Mouse (Mus musculus) Patski (cell line): ENCODE measurements around the gene Pex7. TPM values are rescaled to one million over a fixed set of nuclear protein-coding genes. Genes with fewer than 3 reads are reported as not detected.

ENCODE experiments used
- ATAC-seq: fragments of 100-300 bp; one replicate; pipeline ENCODE4 v1.8.0; 2021
- CTCF ChIA-PET: fragments of 350-600 bp; sonication (Branson Sonifier 250); formaldehyde crosslinking; loops from one replicate; lab custom pipeline; 2022; ENCODE audit warnings: inconsistent platforms; lab: Charles Lee
- POLR2A ChIA-PET: fragments of 350-600 bp; sonication (Branson Sonifier 250); formaldehyde crosslinking; loops from one replicate; lab custom pipeline; 2022; ENCODE audit warnings: antibody characterized with exemption, inconsistent platforms; lab: Charles Lee
- DNase-seq: peaks from one replicate; pipeline ENCODE4 v3.0.0-alpha.2; 2011; ENCODE audit warnings: low read depth, low spot score
- H3K27me3 ChIP-seq: fragments of 371-371 bp; one replicate; pipeline ENCODE4 v1.5.1; 2021
- CTCF ChIP-seq: fragments of 100-300 bp; IDR thresholded peaks from one replicate; pipeline ENCODE4 v1.5.1; 2021
- in situ Hi-C: fragments of 300-500 bp; cut with MboI; formaldehyde crosslinking; loops from 3 replicates; pipeline ENCODE4 v1.11.1; 2018; ENCODE audit warnings: low pct_unique_long_range_greater_than_20kb, mixed read lengths
- polyA plus RNA-seq: library from polyadenylated mRNA; unstranded; gene quantifications from one replicate; pipeline ENCODE4 v1.2.3, GENCODE M21; 2021

The Pex7 gene
- polyA plus RNA-seq, 1 experiment from 2014 or later: 43.4 TPM

- no peak for DNase-seq
- in situ Hi-C loops: loop anchor here (5.0 kb wide), 2 partner anchors 188 to 648 kb away; no protein-coding TSS in a partner anchor
- CTCF ChIA-PET: interaction anchor here (2.4 kb wide), 1 partner anchor 178 kb away, joined by 5 read pairs; the partner anchor contains the start of gene Il20ra
Observed at GRCm38 (mm10) chr10:19889908-19890307, 17.6 kb downstream of the Pex7 start.

GRCm38 (mm10) chr10:19886249-19886648 is 21.2 kb downstream of the Pex7 start:
- no peaks in the 10 kb centered on the region for H3K27me3 ChIP-seq
- TF ChIP-seq CTCF: no peak
- DNase-seq (no peak), ATAC-seq (no peak)
- ChIA-PET POLR2A (no interaction called here), CTCF (interaction anchor here (1.3 to 2.9 kb wide), 3 partner anchors 10 to 174 kb away, joined by 3 to 14 read pairs (median 8); partner anchors contain the start of gene Il20ra)
- in situ Hi-C loops: no loop called here

More at GRCm38 (mm10) chr10:19889908-19890307, 17.6 kb downstream of the Pex7 start:
- no peak for TF ChIP-seq CTCF
- no peaks in the 10 kb centered on the region for H3K27me3 ChIP-seq
- no peak for ATAC-seq
- POLR2A ChIA-PET: no interaction called here

- ChIA-PET CTCF (interaction anchor here (1.7 to 2.7 kb wide), 2 partner anchors 8 to 176 kb away, joined by 6 to 14 read pairs; no protein-coding TSS in a partner anchor), POLR2A (no interaction called here)
- no peak for TF ChIP-seq CTCF
- in situ Hi-C loops: no loop called here
- no peaks in the 10 kb centered on the region for H3K27me3 ChIP-seq
- DNase-seq (no peak), ATAC-seq (no peak)
Observed at GRCm38 (mm10) chr10:19884409-19884808, 23.1 kb downstream of the Pex7 start.

GRCm38 (mm10) chr10:19880437-19880836 is 27.1 kb downstream of the Pex7 start:
- POLR2A ChIA-PET: no interaction called here
- no peak for TF ChIP-seq CTCF
- ATAC-seq (no peak), DNase-seq (no peak)
- CTCF ChIA-PET: no interaction called here
- H3K27me3 ChIP-seq: no peaks in the 10 kb centered on the region
- in situ Hi-C loops: no loop called here

- CTCF ChIA-PET: no interaction called here
Observed at GRCm38 (mm10) chr10:19879161-19879560, 28.3 kb downstream of the Pex7 start.

GRCm38 (mm10) chr10:19877679-19878078 is 29.8 kb downstream of the Pex7 start:
- POLR2A ChIA-PET: no interaction called here
- no peaks in the 10 kb centered on the region for H3K27me3 ChIP-seq
- no peak for ATAC-seq
- CTCF ChIA-PET: interaction anchor here (0.6 to 3.6 kb wide), 3 partner anchors 8 to 84 kb away, joined by 3 to 14 read pairs (median 6); no protein-coding TSS in a partner anchor
- in situ Hi-C loops: no loop called here
- TF ChIP-seq CTCF: no peak
- DNase-seq: no peak

More at GRCm38 (mm10) chr10:19879161-19879560, 28.3 kb downstream of the Pex7 start:
- DNase-seq: no peak
- no peaks in the 10 kb centered on the region for H3K27me3 ChIP-seq
- TF ChIP-seq CTCF: no peak
- POLR2A ChIA-PET: interaction anchor here (0.7 kb wide), 1 partner anchor 28 kb away, joined by 4 read pairs; the partner anchor contains the start of gene Pex7
- no peak for ATAC-seq
- in situ Hi-C loops: no loop called here

GRCm38 (mm10) chr10:19877257-19877656 is 30.2 kb downstream of the Pex7 start:
- POLR2A ChIA-PET: no interaction called here
- in situ Hi-C loops: no loop called here
- peak; percentile 43 for DNase-seq
- H3K27me3 ChIP-seq: no peaks in the 10 kb centered on the region
- TF ChIP-seq CTCF: no peak
- ATAC-seq: peak; percentile 36
- CTCF ChIA-PET: interaction anchor here (0.6 to 3.6 kb wide), 3 partner anchors 8 to 83 kb away, joined by 3 to 14 read pairs (median 6); no protein-coding TSS in a partner anchor

GRCm38 (mm10) chr10:19876669-19877068 is 30.8 kb downstream of the Pex7 start:
- no peak for TF ChIP-seq CTCF
- CTCF ChIA-PET: interaction anchor here (2.4 to 3.6 kb wide), 2 partner anchors 9 to 11 kb away, joined by 6 to 14 read pairs; no protein-coding TSS in a partner anchor
- no peaks in the 10 kb centered on the region for H3K27me3 ChIP-seq
- ATAC-seq (no peak), DNase-seq (no peak)
- in situ Hi-C loops: no loop called here
- POLR2A ChIA-PET: interaction anchor here (0.5 to 0.7 kb wide), 3 partner anchors 15 to 64 kb away, joined by 3 read pairs; no protein-coding TSS in a partner anchor

GRCm38 (mm10) chr10:19875346-19875745 is 32.1 kb downstream of the Pex7 start:
- ChIA-PET CTCF (interaction anchor here (0.7 to 3.6 kb wide), 5 partner anchors 10 to 31 kb away, joined by 3 to 14 read pairs (median 3); no protein-coding TSS in a partner anchor), POLR2A (interaction anchor here (0.7 kb wide), 1 partner anchor 62 kb away, joined by 5 read pairs; no protein-coding TSS in a partner anchor)
- ATAC-seq (peak; percentile 63), DNase-seq (peak; percentile 38)
- H3K27me3 ChIP-seq: no peaks in the 10 kb centered on the region
- no peak for TF ChIP-seq CTCF
- in situ Hi-C loops: no loop called here

GRCm38 (mm10) chr10:19855597-19856306 is 51.7 kb downstream of the Pex7 start:
- peaks cover 15% of the 10 kb centered on the region for H3K27me3 ChIP-seq
- in situ Hi-C loops: no loop called here
- DNase-seq (no peak), ATAC-seq (no peak)
- POLR2A ChIA-PET: interaction anchor here (0.6 kb wide), 1 partner anchor 252 kb away, joined by 3 read pairs; no protein-coding TSS in a partner anchor
- TF ChIP-seq CTCF: no peak
- CTCF ChIA-PET: interaction anchor here (0.9 to 2.6 kb wide), 3 partner anchors 12 to 75 kb away, joined by 3 to 7 read pairs (median 4); no protein-coding TSS in a partner anchor
